ENCODE assay signal across 9 mouse cellular contexts in the genomic region with DNA sequence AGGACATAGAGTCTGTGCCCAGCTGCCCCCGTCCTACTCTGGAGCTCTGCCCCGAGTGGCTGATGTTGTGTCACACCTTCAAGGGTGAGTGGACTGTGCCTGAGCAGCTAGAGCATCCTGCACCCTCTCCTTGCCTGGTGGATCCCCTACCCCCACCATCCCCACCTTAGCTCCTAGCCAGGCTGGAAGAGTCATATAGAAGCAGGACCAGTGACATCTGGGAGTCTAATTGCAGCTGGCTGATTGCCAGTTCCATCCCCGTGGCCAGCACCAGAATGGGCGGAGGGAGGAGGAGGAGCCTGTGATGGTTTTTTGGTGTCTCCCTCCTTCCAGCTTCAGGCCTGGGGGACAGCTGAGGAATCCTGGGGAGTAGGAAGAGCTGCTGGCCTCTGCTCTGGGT. TPM values are rescaled to one million over a fixed set of nuclear protein-coding genes. Genes with fewer than 3 reads are reported as not detected.
DNase-seq lines count a peak whose midpoint lies in the region; ATAC-seq and TF ChIP-seq lines count a peak whose summit lies in the region.
"Had no signal": no experiment of that assay in that cellular context is flagged by ENCODE, and none has a peak within 500 bp of the region (broad histone marks: within the 10 kb centered on the region; RNA-seq: fewer than 3 reads in every experiment).

No protein-coding gene starts in this region.

- DNase-seq in gastrocnemius, adult 2 months, result no peak
- DNase-seq in gastrocnemius, adult 18-20 months (ENCODE audit: low spot score), result no peak
- no peak for DNase-seq in stomach, postnatal 0 days (ENCODE audit: low spot score)
- peak; percentile 39 for DNase-seq in hindbrain, embryonic 11.5 days (ENCODE audit: low spot score)
- DNase-seq in thymus, postnatal 36 days, result no peak
- DNase-seq in thymus, adult 2 months, result no peak
- DNase-seq: liver, embryonic 13.5 days had no signal

- no peak for TF ChIP-seq CTCF in gastrocnemius, adult 2 months (IDR thresholded peaks at IDR 0.05)
- TF ChIP-seq CTCF in stomach, postnatal 0 days (IDR thresholded peaks at IDR 0.05; ENCODE audit: low read depth), result no peak
- no peak for TF ChIP-seq CTCF in thymus, adult 2 months (IDR thresholded peaks at IDR 0.05; ENCODE audit: borderline replicate concordance, control insufficient read depth, extremely low read depth, insufficient read depth, low read length, poor library complexity)

- no peak overlapping the region for H3K4me2 ChIP-seq in stomach, embryonic 14.5 days (replicated peaks; ENCODE audit: low read depth, low read length)
- no peak overlapping the region for H3K4me2 ChIP-seq in stomach, postnatal 0 days (replicated peaks; ENCODE audit: low read depth)
- no peak overlapping the region for H3K4me2 ChIP-seq in hindbrain, embryonic 11.5 days (replicated peaks; ENCODE audit: low read depth, low read length)
- H3K4me2 ChIP-seq in stomach, embryonic 15.5 days, result no peak overlapping the region
- H3K4me2 ChIP-seq: liver, embryonic 13.5 days had no signal

- intact Hi-C loops in gastrocnemius, adult 2 months (cut with DNase I), result loop anchor here (5.0 kb wide), 1 partner anchor 38 kb away; no protein-coding TSS in a partner anchor

- H3K4me1 ChIP-seq in stomach, embryonic 14.5 days (ENCODE audit: control insufficient read depth, insufficient read depth, low read length), result peaks cover 45% of the 10 kb centered on the region
- peaks cover 10% of the 10 kb centered on the region for H3K4me1 ChIP-seq in stomach, postnatal 0 days (replicated peaks; ENCODE audit: control insufficient read depth, insufficient read depth)
- peaks cover 21% of the 10 kb centered on the region for H3K4me1 ChIP-seq in hindbrain, embryonic 11.5 days (replicated peaks; ENCODE audit: control insufficient read depth, insufficient read depth, low read length)
- H3K4me1 ChIP-seq in stomach, embryonic 15.5 days, result peaks cover 55% of the 10 kb centered on the region
- peaks cover 6% of the 10 kb centered on the region; the same call in 1 of the 2 replicates for H3K4me1 ChIP-seq in thymus, adult 2 months (replicated peaks; ENCODE audit: control insufficient read depth, insufficient read depth, low read length)
- H3K4me1 ChIP-seq: liver, embryonic 13.5 days had no signal

- H3K9me3 ChIP-seq in stomach, embryonic 14.5 days (ENCODE audit: control insufficient read depth, low read depth, low read length), result no peaks in the 10 kb centered on the region
- H3K9me3 ChIP-seq in stomach, postnatal 0 days (ENCODE audit: control insufficient read depth, low read length), result no peaks in the 10 kb centered on the region
- no peaks in the 10 kb centered on the region for H3K9me3 ChIP-seq in hindbrain, embryonic 11.5 days (ENCODE audit: control insufficient read depth, low read length)
- no peaks in the 10 kb centered on the region for H3K9me3 ChIP-seq in stomach, embryonic 15.5 days
- H3K9me3 ChIP-seq: liver, embryonic 13.5 days had no signal

- no peak overlapping the region for H3K9ac ChIP-seq in stomach, embryonic 14.5 days (replicated peaks; ENCODE audit: low read depth, low read length)
- H3K9ac ChIP-seq in stomach, postnatal 0 days (ENCODE audit: low read length), result no peak overlapping the region
- no peak overlapping the region for H3K9ac ChIP-seq in hindbrain, embryonic 11.5 days (ENCODE audit: low read depth, low read length)
- H3K9ac ChIP-seq in stomach, embryonic 15.5 days, result no peak overlapping the region
- H3K9ac ChIP-seq: liver, embryonic 13.5 days had no signal

- H3K36me3 ChIP-seq in stomach, embryonic 14.5 days (ENCODE audit: control insufficient read depth, insufficient read depth, low read length), result no peaks in the 10 kb centered on the region
- H3K36me3 ChIP-seq in stomach, postnatal 0 days (ENCODE audit: control insufficient read depth, insufficient read depth, low read length), result no peaks in the 10 kb centered on the region
- H3K36me3 ChIP-seq in hindbrain, embryonic 11.5 days (ENCODE audit: control insufficient read depth, insufficient read depth, low read length), result no peaks in the 10 kb centered on the region
- H3K36me3 ChIP-seq in stomach, embryonic 15.5 days, result no peaks in the 10 kb centered on the region
- no peaks in the 10 kb centered on the region for H3K36me3 ChIP-seq in thymus, adult 2 months (ENCODE audit: control insufficient read depth, insufficient read depth, low read length)
- H3K36me3 ChIP-seq: liver, embryonic 13.5 days had no signal

- no peak for TF ChIP-seq POLR2A in thymus, adult 2 months (IDR thresholded peaks at IDR 0.05; ENCODE audit: control insufficient read depth, extremely low read depth, insufficient read depth, low read length, poor library complexity)

- 39% methylated on average over 4 of the region's 4 CpGs for WGBS in stomach, embryonic 14.5 days
- WGBS in stomach, postnatal 0 days, result 44% methylated on average over 4 of the region's 4 CpGs
- WGBS in hindbrain, embryonic 11.5 days, result 68% methylated on average over 4 of the region's 4 CpGs
- 42% methylated on average over 4 of the region's 4 CpGs for WGBS in stomach, embryonic 15.5 days
- 67% methylated on average over 4 of the region's 4 CpGs for WGBS in thymus, adult 2 months

- TF ChIP-seq EP300 in stomach, postnatal 0 days (optimal IDR thresholded peaks at IDR 0.05), result no peak

- H3K27me3 ChIP-seq in stomach, embryonic 14.5 days (ENCODE audit: control insufficient read depth, insufficient read depth, low read length), result no peaks in the 10 kb centered on the region
- no peaks in the 10 kb centered on the region for H3K27me3 ChIP-seq in stomach, postnatal 0 days (ENCODE audit: control insufficient read depth, insufficient read depth, low read length)
- no peaks in the 10 kb centered on the region for H3K27me3 ChIP-seq in hindbrain, embryonic 11.5 days (ENCODE audit: control insufficient read depth, insufficient read depth, low read length)
- H3K27me3 ChIP-seq in stomach, embryonic 15.5 days (replicated peaks), result no peaks in the 10 kb centered on the region
- no peaks in the 10 kb centered on the region; the same call in 1 of the 2 replicates for H3K27me3 ChIP-seq in thymus, adult 2 months (ENCODE audit: control insufficient read depth, insufficient read depth, low read length)

- no peak overlapping the region for H3K4me3 ChIP-seq in gastrocnemius, adult 2 months
- no peak overlapping the region for H3K4me3 ChIP-seq in stomach, embryonic 14.5 days (ENCODE audit: low read depth, low read length)
- no peak overlapping the region for H3K4me3 ChIP-seq in stomach, postnatal 0 days (ENCODE audit: low read depth, low read length)
- no peak overlapping the region for H3K4me3 ChIP-seq in hindbrain, embryonic 11.5 days (ENCODE audit: low read depth, low read length)
- H3K4me3 ChIP-seq in stomach, embryonic 15.5 days (replicated peaks), result no peak overlapping the region
- no peak overlapping the region for H3K4me3 ChIP-seq in thymus, adult 2 months (ENCODE audit: control insufficient read depth, insufficient read depth, low read length)
- H3K4me3 ChIP-seq: liver, embryonic 13.5 days had no signal

- H3K27ac ChIP-seq in gastrocnemius, adult 2 months, result peak overlapping the region; percentile 75
- peak overlapping the region; percentile 61; the same call in 1 of the 2 replicates for H3K27ac ChIP-seq in stomach, embryonic 14.5 days (ENCODE audit: low read length)
- H3K27ac ChIP-seq in stomach, postnatal 0 days (replicated peaks), result no peak overlapping the region
- no peak overlapping the region for H3K27ac ChIP-seq in hindbrain, embryonic 11.5 days (ENCODE audit: low read depth, low read length)
- H3K27ac ChIP-seq in stomach, embryonic 15.5 days, result peak overlapping the region; percentile 74
- no peak overlapping the region for H3K27ac ChIP-seq in thymus, adult 2 months (ENCODE audit: control insufficient read depth, insufficient read depth, low read length)

- ATAC-seq in stomach, embryonic 14.5 days (ENCODE audit: insufficient number of reproducible peaks, insufficient read depth, low FRiP score, low read depth), result no peak
- no peak; the same call in 1 of the 2 replicates for ATAC-seq in stomach, postnatal 0 days (ENCODE audit: low FRiP score, low TSS enrichment)
- ATAC-seq in hindbrain, embryonic 11.5 days (ENCODE audit: low FRiP score), result no peak
- no peak for ATAC-seq in stomach, embryonic 15.5 days (ENCODE audit: insufficient read depth, low FRiP score, low read depth)

RNA-seq across cellular contexts. Expression of gene Sdc3, which starts 6.8 kb away (rescaled TPM):
- total RNA-seq in gastrocnemius, adult 2 months (2021), result 10 to 100 TPM in 1 of 2 experiments, 1 to 10 TPM in 1; 8.5 to 12.5 TPM
- total RNA-seq in gastrocnemius, adult 18-20 months (2021), result 10 to 100 TPM; 10.3 to 10.4 TPM
- 20.9 and 21.0 TPM in 2 replicates for polyA plus RNA-seq in stomach, embryonic 14.5 days (2014; fragmentation: Nextera tagmentation; extraction: Ambion mirVana)
- polyA plus RNA-seq in stomach, postnatal 0 days (2015; fragmentation: Nextera tagmentation; extraction: Ambion mirVana), result 11.0 and 12.8 TPM in 2 replicates
- polyA plus RNA-seq in hindbrain, embryonic 11.5 days (2014; fragmentation: Nextera tagmentation; extraction: Ambion mirVana), result 12.0 and 15.2 TPM in 2 replicates
- polyA plus RNA-seq in stomach, embryonic 15.5 days (2015; fragmentation: Nextera tagmentation; extraction: Ambion mirVana), result 24.4 and 26.3 TPM in 2 replicates
- 96.8 and 97.5 TPM in 2 replicates for polyA plus RNA-seq in thymus, adult 2 months (2012; rRNA removed)

Comparison
In these comparisons a context has a peak if more than half of its experiments do, and no peak if none do; other contexts are left out.
1. H3K27ac ChIP-seq: peak in gastrocnemius, adult 2 months (single experiment), stomach, embryonic 14.5 days (single experiment) and stomach, embryonic 15.5 days (single experiment); none in stomach, postnatal 0 days (single experiment), hindbrain, embryonic 11.5 days (single experiment) and thymus, adult 2 months (single experiment).